Mouse (Mus musculus): Measurements from ENCODE around the gene Nfat5. TPM values are rescaled to one million over a fixed set of nuclear protein-coding genes. Genes with fewer than 3 reads are reported as not detected.

Gene Nfat5
- polyA plus RNA-seq, 1 experiment: 5.6 TPM

DNA sequence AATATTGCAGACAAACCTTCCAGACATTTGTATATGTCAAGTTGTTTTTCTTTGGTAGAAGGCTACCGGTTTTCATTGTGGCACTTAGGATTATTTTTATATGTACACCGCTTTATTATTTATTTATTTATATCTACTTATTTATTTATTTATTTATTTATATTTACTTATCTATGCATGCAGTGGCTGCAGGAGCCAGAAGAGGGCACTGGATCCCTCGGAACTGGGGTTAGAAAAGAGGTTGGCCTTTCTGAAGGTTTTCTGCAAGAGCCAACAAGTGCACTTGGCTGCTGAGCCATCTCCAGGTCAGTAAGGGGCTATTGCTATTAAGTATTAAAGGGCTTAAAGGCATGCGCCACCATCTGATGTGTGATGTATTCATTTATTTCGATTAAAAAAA, 94.6 kb downstream of the Nfat5 start:
- H3K79me2 ChIP-seq (ENCODE audit: control insufficient read depth, insufficient read depth): no peaks in the 10 kb centered on the region
- no peaks in the 10 kb centered on the region for H3K36me3 ChIP-seq (ENCODE audit: control insufficient read depth, insufficient read depth)
- H3K4me2 ChIP-seq (ENCODE audit: low read depth): no peak overlapping the region
- no peak overlapping the region for H3K4me3 ChIP-seq
- H3K27me3 ChIP-seq (ENCODE audit: control insufficient read depth, insufficient read depth, insufficient read length): no peaks in the 10 kb centered on the region
- TF ChIP-seq POLR2AphosphoS2 (IDR thresholded peaks at IDR 0.05; ENCODE audit: insufficient read length, low read depth) (no peak), REST (IDR thresholded peaks at IDR 0.05; ENCODE audit: insufficient read depth, insufficient read length) (no peak), MAX (IDR thresholded peaks at IDR 0.05; ENCODE audit: low read depth) (no peak), E2F4 (IDR thresholded peaks at IDR 0.05; ENCODE audit: insufficient read depth) (no peak), TCF12 (IDR thresholded peaks at IDR 0.05; ENCODE audit: insufficient read depth, poor library complexity, severe bottlenecking) (no peak), POLR2A (IDR thresholded peaks at IDR 0.05; ENCODE audit: insufficient read length, low read depth) (no peak), MYOD1 (IDR thresholded peaks at IDR 0.05; ENCODE audit: control insufficient read depth in 1 of 3, insufficient read length in 2 of 3, low read depth in 2 of 3) (no peak), CEBPB (IDR thresholded peaks at IDR 0.05; ENCODE audit: insufficient read depth, poor library complexity, severe bottlenecking) (no peak), MYOG (IDR thresholded peaks at IDR 0.05; ENCODE audit: control insufficient read depth in 1 of 3, insufficient read depth in 1 of 3, insufficient read length in 2 of 3, low read depth in 2 of 3) (no peak), USF1 (IDR thresholded peaks at IDR 0.05; ENCODE audit: low read depth) (no peak)
- no peak overlapping the region for H3ac ChIP-seq (ENCODE audit: control insufficient read depth, insufficient read length)

- H3K27me3 ChIP-seq (ENCODE audit: control insufficient read depth, insufficient read depth, insufficient read length): no peaks in the 10 kb centered on the region
- TF ChIP-seq TCF3 (IDR thresholded peaks at IDR 0.05; ENCODE audit: insufficient read length, low read depth) (no peak), TCF12 (IDR thresholded peaks at IDR 0.05; ENCODE audit: insufficient read depth, poor library complexity, severe bottlenecking) (no peak), REST (IDR thresholded peaks at IDR 0.05; ENCODE audit: insufficient read depth, insufficient read length) (no peak), MYOD1 (IDR thresholded peaks at IDR 0.05; ENCODE audit: control insufficient read depth in 1 of 3, insufficient read length in 2 of 3, low read depth in 2 of 3) (no peak), USF1 (IDR thresholded peaks at IDR 0.05; ENCODE audit: low read depth) (no peak), CEBPB (IDR thresholded peaks at IDR 0.05; ENCODE audit: insufficient read depth, poor library complexity, severe bottlenecking) (no peak), MYOG (IDR thresholded peaks at IDR 0.05; ENCODE audit: control insufficient read depth in 1 of 3, insufficient read depth in 1 of 3, insufficient read length in 2 of 3, low read depth in 2 of 3) (no peak), POLR2A (IDR thresholded peaks at IDR 0.05; ENCODE audit: insufficient read length, low read depth) (no peak), SRF (IDR thresholded peaks at IDR 0.05; ENCODE audit: control insufficient read depth, insufficient read length, low read depth) (no peak), POLR2AphosphoS2 (IDR thresholded peaks at IDR 0.05; ENCODE audit: insufficient read length, low read depth) (no peak), MAX (IDR thresholded peaks at IDR 0.05; ENCODE audit: low read depth) (no peak), E2F4 (IDR thresholded peaks at IDR 0.05; ENCODE audit: insufficient read depth) (no peak)
These were observed 96.3 kb downstream of the Nfat5 start for GRCm38 (mm10) chr8:107389557-107389956.

GRCm38 (mm10) chr8:107390476-107391135, 97.3 kb downstream of the Nfat5 start:
- no peaks in the 10 kb centered on the region for H3K79me2 ChIP-seq (ENCODE audit: control insufficient read depth, insufficient read depth)
- H3K27me3 ChIP-seq (ENCODE audit: control insufficient read depth, insufficient read depth, insufficient read length): no peaks in the 10 kb centered on the region
- H3K36me3 ChIP-seq (ENCODE audit: control insufficient read depth, insufficient read depth): no peaks in the 10 kb centered on the region
- TF ChIP-seq MYOD1 (IDR thresholded peaks at IDR 0.05; ENCODE audit: control insufficient read depth in 1 of 3, insufficient read length in 2 of 3, low read depth in 2 of 3) (no peak), POLR2AphosphoS2 (IDR thresholded peaks at IDR 0.05; ENCODE audit: insufficient read length, low read depth) (no peak), USF1 (IDR thresholded peaks at IDR 0.05; ENCODE audit: low read depth) (no peak), CEBPB (IDR thresholded peaks at IDR 0.05; ENCODE audit: insufficient read depth, poor library complexity, severe bottlenecking) (no peak), TCF3 (IDR thresholded peaks at IDR 0.05; ENCODE audit: insufficient read length, low read depth) (no peak), MYOG (IDR thresholded peaks at IDR 0.05; ENCODE audit: control insufficient read depth in 1 of 3, insufficient read depth in 1 of 3, insufficient read length in 2 of 3, low read depth in 2 of 3) (no peak), TCF12 (IDR thresholded peaks at IDR 0.05; ENCODE audit: insufficient read depth, poor library complexity, severe bottlenecking) (no peak), SRF (IDR thresholded peaks at IDR 0.05; ENCODE audit: control insufficient read depth, insufficient read length, low read depth) (no peak), E2F4 (IDR thresholded peaks at IDR 0.05; ENCODE audit: insufficient read depth) (no peak), REST (IDR thresholded peaks at IDR 0.05; ENCODE audit: insufficient read depth, insufficient read length) (no peak), POLR2A (IDR thresholded peaks at IDR 0.05; ENCODE audit: insufficient read length, low read depth) (no peak), MAX (IDR thresholded peaks at IDR 0.05; ENCODE audit: low read depth) (no peak)
- no peak overlapping the region for H3K4me3 ChIP-seq
- no peak overlapping the region for H3ac ChIP-seq (ENCODE audit: control insufficient read depth, insufficient read length)
- H3K4me2 ChIP-seq (ENCODE audit: low read depth): no peak overlapping the region

More at GRCm38 (mm10) chr8:107389557-107389956, 96.3 kb downstream of the Nfat5 start:
- no peak overlapping the region for H3ac ChIP-seq (ENCODE audit: control insufficient read depth, insufficient read length)
- no peak overlapping the region for H3K4me2 ChIP-seq (ENCODE audit: low read depth)
- no peaks in the 10 kb centered on the region for H3K36me3 ChIP-seq (ENCODE audit: control insufficient read depth, insufficient read depth)
- H3K79me2 ChIP-seq (ENCODE audit: control insufficient read depth, insufficient read depth): no peaks in the 10 kb centered on the region
- H3K4me3 ChIP-seq: no peak overlapping the region

DNA sequence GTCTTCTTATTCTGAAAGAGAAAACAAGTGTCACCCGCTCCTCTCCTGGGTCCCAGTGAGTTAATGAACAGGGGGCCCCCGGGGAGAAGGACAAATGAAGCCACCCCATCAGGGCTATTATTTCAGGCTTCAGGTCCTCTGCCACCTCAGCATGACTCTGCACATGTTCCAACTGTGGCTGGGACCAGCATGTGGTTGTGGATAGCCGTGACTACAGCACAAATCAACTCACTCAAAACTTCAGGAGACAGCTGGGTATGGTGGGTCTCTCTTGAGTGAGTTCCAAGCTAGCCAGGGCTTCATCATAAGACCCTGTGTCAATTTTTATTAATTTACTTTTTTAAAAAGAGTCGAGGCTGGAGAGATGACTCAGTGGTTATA, 97.9 kb downstream of the Nfat5 start:
- Histone ChIP-seq H3K27me3 (ENCODE audit: control insufficient read depth, insufficient read depth, insufficient read length) (no peaks in the 10 kb centered on the region), H3K4me2 (ENCODE audit: low read depth) (no peak overlapping the region), H3K79me2 (ENCODE audit: control insufficient read depth, insufficient read depth) (no peaks in the 10 kb centered on the region), H3K36me3 (ENCODE audit: control insufficient read depth, insufficient read depth) (no peaks in the 10 kb centered on the region), H3ac (ENCODE audit: control insufficient read depth, insufficient read length) (no peak overlapping the region), H3K4me3 (no peak overlapping the region)
- TF ChIP-seq TCF12 (IDR thresholded peaks at IDR 0.05; ENCODE audit: insufficient read depth, poor library complexity, severe bottlenecking) (no peak), SRF (IDR thresholded peaks at IDR 0.05; ENCODE audit: control insufficient read depth, insufficient read length, low read depth) (no peak), REST (IDR thresholded peaks at IDR 0.05; ENCODE audit: insufficient read depth, insufficient read length) (no peak), TCF3 (IDR thresholded peaks at IDR 0.05; ENCODE audit: insufficient read length, low read depth) (no peak), MYOG (IDR thresholded peaks at IDR 0.05; ENCODE audit: control insufficient read depth in 1 of 3, insufficient read depth in 1 of 3, insufficient read length in 2 of 3, low read depth in 2 of 3) (no peak), MYOD1 (IDR thresholded peaks at IDR 0.05; ENCODE audit: control insufficient read depth in 1 of 3, insufficient read length in 2 of 3, low read depth in 2 of 3) (no peak), USF1 (IDR thresholded peaks at IDR 0.05; ENCODE audit: low read depth) (no peak), MAX (IDR thresholded peaks at IDR 0.05; ENCODE audit: low read depth) (no peak), POLR2AphosphoS2 (IDR thresholded peaks at IDR 0.05; ENCODE audit: insufficient read length, low read depth) (no peak), CEBPB (IDR thresholded peaks at IDR 0.05; ENCODE audit: insufficient read depth, poor library complexity, severe bottlenecking) (no peak), E2F4 (IDR thresholded peaks at IDR 0.05; ENCODE audit: insufficient read depth) (no peak), POLR2A (IDR thresholded peaks at IDR 0.05; ENCODE audit: insufficient read length, low read depth) (no peak)
